Mouse (Mus musculus): ENCODE data around the gene Ralgps1.

- TF ChIP-seq GATA1 (IDR thresholded peaks at IDR 0.05; ENCODE audit: borderline replicate concordance, low read length) (no peak), FLI1 (IDR thresholded peaks at IDR 0.05; ENCODE audit: low read length) (no peak)
These were observed 188.0 kb downstream of the Ralgps1 start for GRCm38 (mm10) chr2:33183321-33183720.
